Mouse (Mus musculus): ENCODE measurements around the gene Higd1c. TPM values are rescaled to one million over a fixed set of nuclear protein-coding genes. Genes with fewer than 3 reads are reported as not detected.
"Not testable (repeated sequence)": the region's sequence is repeated elsewhere in the genome, so short reads cannot be mapped to it uniquely, and the experiment has no call there.

Gene Higd1c
- polyA plus RNA-seq, 2 experiments: not detected

DNA sequence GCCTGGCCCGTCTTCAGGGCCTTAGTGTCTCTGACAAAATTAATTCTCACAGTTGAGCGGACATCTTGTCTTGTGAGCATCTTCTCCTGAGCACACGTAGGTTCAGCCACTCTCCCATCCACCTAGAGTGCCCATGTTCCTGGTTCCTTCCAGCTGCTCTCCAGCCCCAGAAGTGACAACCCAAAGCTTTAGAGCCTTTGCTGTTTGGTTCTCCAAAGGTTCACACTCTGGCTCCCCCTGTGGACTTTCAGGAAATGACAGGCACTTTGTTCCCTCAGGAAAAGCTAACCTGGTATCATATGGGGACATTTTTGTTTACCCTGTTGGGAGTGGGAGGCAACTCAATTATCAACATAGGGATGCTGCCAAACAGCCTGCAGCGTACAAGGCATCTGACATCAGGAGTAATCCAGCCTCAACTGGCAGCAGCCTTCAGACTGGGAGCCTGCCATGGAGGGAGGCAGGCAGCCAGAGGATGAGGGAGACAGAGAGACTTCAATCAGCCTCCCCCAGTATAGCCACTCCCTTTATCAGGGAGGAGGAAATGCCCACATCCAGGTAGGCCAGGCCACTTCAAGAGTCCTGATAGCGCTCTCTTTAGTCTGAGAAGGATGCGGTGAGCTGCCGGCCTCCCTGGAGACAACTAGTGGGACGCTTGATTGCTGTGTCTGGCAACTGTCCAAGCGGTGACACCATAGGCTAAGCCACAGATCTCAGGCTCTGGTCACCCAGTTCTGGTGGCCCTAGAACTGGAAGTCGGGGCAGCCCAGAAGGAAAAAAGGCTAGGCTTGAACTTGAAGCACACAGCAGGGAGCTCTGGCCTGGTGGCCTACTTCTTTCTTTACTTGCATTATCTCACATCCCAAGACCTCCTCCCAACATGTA lies 32.0 kb upstream of the Higd1c start:
- not testable (repeated sequence) for H3K36me3 ChIP-seq (replicated peaks; ENCODE audit: control insufficient read depth, insufficient read depth, low read depth); H3K4me1 ChIP-seq (replicated peaks; ENCODE audit: control insufficient read depth in 2 of 2, insufficient read depth in 2 of 2, low read length in 1 of 2); H3K27me3 ChIP-seq (ENCODE audit: control insufficient read depth, insufficient read depth, low read length); DNase-seq (ENCODE audit: low read depth in 3 of 3, low spot score in 3 of 3); H3K9me3 ChIP-seq (ENCODE audit: control insufficient read depth, low read length); H3K4me3 ChIP-seq (ENCODE audit: insufficient read depth in 1 of 2, low read depth in 2 of 2, low read length in 2 of 2); H3K27ac ChIP-seq; ATAC-seq (ENCODE audit: insufficient read depth); H3K9ac ChIP-seq (replicated peaks); H3K4me2 ChIP-seq (ENCODE audit: low read depth)
- WGBS (ENCODE audit: insufficient replicate concordance): 19% methylated on average over 2 of the region's 10 CpGs
- peak; percentile 26; the same call in 1 of the 2 replicates for TF ChIP-seq CTCF (IDR thresholded peaks at IDR 0.05; ENCODE audit: low read depth)

DNA sequence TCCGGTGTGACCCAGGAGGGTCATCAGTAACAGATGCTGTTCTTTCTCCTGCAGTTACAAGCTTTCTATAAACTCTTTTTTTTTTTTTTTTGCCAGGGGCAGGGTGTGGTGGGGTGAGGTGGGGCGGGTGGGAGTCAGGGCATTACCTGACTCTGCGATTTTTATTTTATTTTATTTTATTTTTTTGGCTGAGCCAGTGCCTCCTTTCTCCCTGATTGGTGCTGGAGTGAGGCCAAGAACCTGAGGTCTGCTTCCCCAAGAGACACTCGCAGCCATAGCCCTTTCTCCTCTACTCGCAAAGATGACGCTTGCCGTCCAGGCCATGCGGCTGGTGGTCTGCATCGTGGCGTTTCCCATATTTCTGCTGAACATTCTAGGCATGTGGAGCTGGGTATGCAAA lies 29.7 kb upstream of the Higd1c start, which contains the start of gene Mettl7a3:
Gene Mettl7a3, plus strand, starts transcription at position 301 of the 400 bp plus-strand sequence.
- no peak for ATAC-seq (ENCODE audit: insufficient read depth)
- H3K9ac ChIP-seq (replicated peaks): no peak within 1 kb of the TSS
- WGBS (ENCODE audit: insufficient replicate concordance): 71% methylated on average over 10 of the region's 10 CpGs

DNA sequence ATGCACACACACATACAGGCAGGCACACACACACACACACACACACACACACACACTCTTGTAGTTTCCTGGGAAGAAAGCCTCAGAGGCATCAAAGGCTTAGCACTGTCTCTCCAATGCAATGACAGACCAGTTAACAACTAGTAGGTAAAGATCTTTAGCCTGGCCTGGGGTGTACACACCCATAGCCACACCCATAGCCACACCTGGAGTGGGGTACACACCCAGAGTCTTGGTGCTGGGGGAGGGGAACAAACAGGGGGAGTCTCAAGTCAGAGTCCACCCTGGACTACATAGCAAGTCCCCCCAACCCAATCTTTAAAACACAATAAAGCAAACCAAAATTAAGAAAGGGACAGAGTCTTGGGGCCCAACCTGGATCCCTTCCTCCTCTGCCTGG lies 27.0 kb upstream of the Higd1c start:
- not testable (repeated sequence) for H3K9me3 ChIP-seq (ENCODE audit: control insufficient read depth, low read length); H3K4me1 ChIP-seq (replicated peaks; ENCODE audit: control insufficient read depth in 2 of 2, insufficient read depth in 2 of 2, low read length in 1 of 2); H3K27ac ChIP-seq; H3K36me3 ChIP-seq (replicated peaks; ENCODE audit: control insufficient read depth, insufficient read depth, low read depth); H3K27me3 ChIP-seq (ENCODE audit: control insufficient read depth, insufficient read depth, low read length); H3K9ac ChIP-seq (replicated peaks); DNase-seq (ENCODE audit: low read depth in 3 of 3, low spot score in 3 of 3); H3K4me3 ChIP-seq (ENCODE audit: insufficient read depth in 1 of 2, low read depth in 2 of 2, low read length in 2 of 2); H3K4me2 ChIP-seq (ENCODE audit: low read depth)
- ATAC-seq (ENCODE audit: insufficient read depth): peak; percentile 59; the same call in 1 of the 2 replicates

More for the DNA sequence above, 29.7 kb upstream of the Higd1c start, which contains the start of gene Mettl7a3:
- DNase-seq (ENCODE audit: low read depth in 3 of 3, low spot score in 3 of 3): no peak
- Histone ChIP-seq H3K4me3 (ENCODE audit: insufficient read depth in 1 of 2, low read depth in 2 of 2, low read length in 2 of 2) (no peak within 1 kb of the TSS), H3K27me3 (ENCODE audit: control insufficient read depth, insufficient read depth, low read length) (no peaks in the 10 kb centered on the region), H3K36me3 (replicated peaks; ENCODE audit: control insufficient read depth, insufficient read depth, low read depth) (no peaks in the 10 kb centered on the region), H3K9me3 (ENCODE audit: control insufficient read depth, low read length) (no peaks in the 10 kb centered on the region), H3K27ac (no peak within 1 kb of the TSS), H3K4me1 (replicated peaks; ENCODE audit: control insufficient read depth in 2 of 2, insufficient read depth in 2 of 2, low read length in 1 of 2) (peaks cover 0 to 2% of the 10 kb centered on the region in 2 experiments; a peak in 1 of 4 replicates), H3K4me2 (ENCODE audit: low read depth) (no peak within 1 kb of the TSS)
- TF ChIP-seq EP300 (IDR thresholded peaks at IDR 0.05; ENCODE audit: low read depth): no peak
- TF ChIP-seq CTCF (IDR thresholded peaks at IDR 0.05; ENCODE audit: low read depth): no peak

DNA sequence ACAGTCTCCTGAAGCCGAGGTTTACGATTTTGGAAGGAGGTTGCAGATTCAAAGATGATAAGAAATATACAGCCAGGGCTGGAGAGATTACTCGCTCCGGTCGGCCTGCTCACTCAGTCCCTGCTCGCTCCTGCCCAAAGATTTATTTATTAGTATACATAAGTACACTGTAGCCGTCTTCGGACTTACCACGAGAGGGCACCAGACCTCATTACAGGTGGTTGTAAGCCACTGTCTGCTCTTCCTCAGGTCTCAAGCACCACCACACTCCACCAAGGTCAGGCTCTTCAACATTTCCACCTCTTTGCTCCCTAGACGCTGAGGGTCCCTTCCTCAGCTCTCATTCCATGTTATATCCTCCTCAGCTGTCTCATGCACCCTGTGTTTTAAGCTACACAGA lies 26.5 kb upstream of the Higd1c start:
- not testable (repeated sequence) for DNase-seq (ENCODE audit: low read depth in 3 of 3, low spot score in 3 of 3); H3K27me3 ChIP-seq (ENCODE audit: control insufficient read depth, insufficient read depth, low read length); H3K9ac ChIP-seq (replicated peaks); H3K27ac ChIP-seq; H3K4me2 ChIP-seq (ENCODE audit: low read depth); H3K9me3 ChIP-seq (ENCODE audit: control insufficient read depth, low read length); H3K36me3 ChIP-seq (replicated peaks; ENCODE audit: control insufficient read depth, insufficient read depth, low read depth); H3K4me1 ChIP-seq (replicated peaks; ENCODE audit: control insufficient read depth in 2 of 2, insufficient read depth in 2 of 2, low read length in 1 of 2); H3K4me3 ChIP-seq (ENCODE audit: insufficient read depth in 1 of 2, low read depth in 2 of 2, low read length in 2 of 2)
- TF ChIP-seq CTCF (IDR thresholded peaks at IDR 0.05; ENCODE audit: low read depth): peak; percentile 58
- ATAC-seq (ENCODE audit: insufficient read depth): peak; percentile 66
- WGBS (ENCODE audit: insufficient replicate concordance): 19% methylated on average over 9 of the region's 10 CpGs

DNA sequence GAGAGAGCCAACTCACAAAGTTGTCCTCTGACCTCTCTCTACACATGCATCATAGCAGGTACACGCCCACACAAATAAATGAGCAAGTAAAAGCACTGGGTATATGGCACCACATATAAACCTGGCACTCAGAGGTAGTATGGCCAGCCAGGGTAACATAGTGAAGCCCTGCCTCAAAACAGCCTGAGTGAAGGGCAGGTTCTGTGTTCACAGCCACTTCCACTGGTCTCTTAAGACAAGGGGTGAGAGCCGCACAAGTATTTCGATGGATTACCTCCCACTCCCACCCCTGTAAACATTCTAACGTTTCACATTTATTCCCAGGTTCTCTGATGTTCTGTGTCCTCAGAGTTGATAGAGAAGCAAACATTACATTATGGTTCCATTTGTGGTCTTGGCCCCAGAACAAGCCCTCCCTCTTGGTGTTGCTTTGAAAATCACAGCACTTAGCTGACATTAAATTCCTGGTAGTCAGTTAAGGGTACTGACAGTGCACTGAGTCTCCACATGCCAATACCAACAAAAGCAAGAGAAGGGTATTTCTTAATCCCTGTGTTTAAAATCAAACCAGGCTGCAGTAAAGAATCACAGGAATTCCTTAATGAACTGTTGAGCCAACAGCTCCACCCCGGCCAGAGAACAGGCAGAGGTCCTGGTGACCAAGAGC lies 22.9 kb upstream of the Higd1c start:
- not testable (repeated sequence) for H3K9ac ChIP-seq (replicated peaks); DNase-seq (ENCODE audit: low read depth in 3 of 3, low spot score in 3 of 3)

More for the DNA sequence above, 22.9 kb upstream of the Higd1c start:
- not testable (repeated sequence) for H3K4me1 ChIP-seq (replicated peaks; ENCODE audit: control insufficient read depth in 2 of 2, insufficient read depth in 2 of 2, low read length in 1 of 2); H3K36me3 ChIP-seq (replicated peaks; ENCODE audit: control insufficient read depth, insufficient read depth, low read depth); H3K4me3 ChIP-seq (ENCODE audit: insufficient read depth in 1 of 2, low read depth in 2 of 2, low read length in 2 of 2); H3K9me3 ChIP-seq (ENCODE audit: control insufficient read depth, low read length); ATAC-seq (ENCODE audit: insufficient read depth); H3K27ac ChIP-seq; H3K4me2 ChIP-seq (ENCODE audit: low read depth); H3K27me3 ChIP-seq (ENCODE audit: control insufficient read depth, insufficient read depth, low read length)
- 61% methylated on average over 4 of the region's 5 CpGs for WGBS (ENCODE audit: insufficient replicate concordance)

Data from liver, embryonic 14.5 days (tissue).